Mouse (Mus musculus): ENCODE measurements around the gene Thtpa. TPM values are rescaled to one million over a fixed set of nuclear protein-coding genes. Genes with fewer than 3 reads are reported as not detected.

The Thtpa gene
- polyA plus RNA-seq, 1 experiment from 2014 or later, result 19.0 TPM

DNA sequence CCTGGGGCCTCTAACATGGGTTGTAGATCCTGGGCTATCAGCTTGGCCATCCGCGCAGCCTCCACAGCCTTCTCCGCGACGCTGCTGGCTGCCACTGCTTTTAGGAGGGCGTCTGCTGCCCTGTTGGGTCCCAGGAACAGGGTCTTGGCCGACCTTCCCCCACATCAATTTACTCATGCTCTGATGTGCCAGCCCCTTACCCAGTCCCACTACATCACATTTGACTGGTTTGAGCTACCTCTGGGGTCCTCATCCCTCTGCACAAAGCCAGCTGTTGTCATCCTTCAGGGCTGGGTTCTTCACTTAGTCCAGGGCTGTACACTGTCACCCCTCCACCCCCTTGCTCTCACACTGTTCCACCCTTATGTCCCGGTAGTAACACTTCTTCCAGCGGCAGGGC is 15.5 kb downstream of the Thtpa start:
- peaks cover 43% of the 10 kb centered on the region for H3K4me1 ChIP-seq (replicated peaks)
- no peak overlapping the region for H3K4me3 ChIP-seq (replicated peaks)
- no peak overlapping the region for H3K9ac ChIP-seq
- 35% methylated on average over 9 of the region's 9 CpGs for WGBS
- peaks cover 20% of the 10 kb centered on the region for H3K27me3 ChIP-seq (replicated peaks)
- H3K4me2 ChIP-seq (replicated peaks), result no peak overlapping the region
- H3K27ac ChIP-seq, result no peak overlapping the region
- no peak for ATAC-seq
- H3K36me3 ChIP-seq, result no peaks in the 10 kb centered on the region
- H3K9me3 ChIP-seq, result no peaks in the 10 kb centered on the region

GRCm38 (mm10) chr14:55111720-55112119 is 17.1 kb downstream of the Thtpa start:
- Histone ChIP-seq H3K4me2 (replicated peaks) (no peak overlapping the region), H3K36me3 (no peaks in the 10 kb centered on the region), H3K4me1 (replicated peaks) (peaks cover 49% of the 10 kb centered on the region), H3K9me3 (no peaks in the 10 kb centered on the region), H3K4me3 (replicated peaks) (no peak overlapping the region), H3K27ac (no peak overlapping the region), H3K27me3 (replicated peaks) (peaks cover 30% of the 10 kb centered on the region), H3K9ac (no peak overlapping the region)
- ATAC-seq, result no peak
- WGBS, result 67% methylated on average over 2 of the region's 2 CpGs

DNA sequence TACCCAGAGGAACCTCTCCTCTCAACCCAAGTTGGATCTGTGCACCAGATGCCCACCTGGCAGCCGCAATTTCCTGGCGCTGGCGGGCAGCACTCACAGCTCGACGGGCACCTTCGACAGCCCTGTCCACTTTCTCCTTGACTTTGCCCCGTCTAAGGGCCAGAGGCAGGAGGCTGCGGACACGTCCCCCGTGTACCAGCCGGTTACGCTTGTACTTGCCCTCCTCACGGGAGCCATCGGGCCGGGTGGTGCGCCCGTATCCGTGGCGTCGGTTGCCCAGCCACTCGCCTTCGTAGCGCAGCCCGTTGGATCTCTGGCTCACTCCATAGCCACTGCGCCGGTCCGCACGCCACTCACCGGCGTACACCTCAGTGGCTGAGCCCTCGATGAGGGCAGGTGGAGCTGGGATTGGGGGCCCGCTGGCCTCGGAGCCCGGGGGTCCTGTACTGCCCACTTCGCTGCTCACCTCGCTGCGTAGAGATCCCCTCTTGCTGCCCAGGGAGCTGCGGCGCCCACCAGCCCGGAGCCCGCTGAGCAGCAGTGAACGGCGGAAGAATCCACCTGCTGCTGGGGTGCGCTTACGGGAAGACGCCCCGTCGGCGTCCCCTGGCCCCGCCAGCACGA is 18.9 kb downstream of the Thtpa start:
- Histone ChIP-seq H3K27me3 (replicated peaks) (peaks cover 40% of the 10 kb centered on the region), H3K4me1 (replicated peaks) (peaks cover 38% of the 10 kb centered on the region), H3K9me3 (no peaks in the 10 kb centered on the region), H3K4me3 (replicated peaks) (peak overlapping the region; percentile 21; the same call in 1 of the 2 replicates), H3K36me3 (no peaks in the 10 kb centered on the region), H3K9ac (0 out of 2 replicates have a peak overlapping the region, but pooled peaks have one; percentile 5), H3K27ac (no peak overlapping the region), H3K4me2 (replicated peaks) (peak overlapping the region; percentile 99)
- no peak for ATAC-seq
- 64% methylated on average over 51 of the region's 51 CpGs for WGBS

GRCm38 (mm10) chr14:55113975-55114645 is 19.5 kb downstream of the Thtpa start:
- Histone ChIP-seq H3K27ac (no peak overlapping the region), H3K27me3 (replicated peaks) (peaks cover 40% of the 10 kb centered on the region), H3K4me1 (replicated peaks) (peaks cover 33% of the 10 kb centered on the region), H3K4me2 (replicated peaks) (peak overlapping the region; percentile 99), H3K36me3 (no peaks in the 10 kb centered on the region), H3K4me3 (replicated peaks) (peak overlapping the region; percentile 61), H3K9me3 (no peaks in the 10 kb centered on the region), H3K9ac (peak overlapping the region; percentile 61; the same call in 1 of the 2 replicates)
- peak; percentile 3 for ATAC-seq
- 8% methylated on average over 26 of the region's 26 CpGs for whole genome bisulfite sequencing

GRCm38 (mm10) chr14:55114759-55115701 is 20.4 kb downstream of the Thtpa start:
- Histone ChIP-seq H3K9ac (peak overlapping the region; percentile 61), H3K36me3 (no peaks in the 10 kb centered on the region), H3K4me3 (replicated peaks) (peak overlapping the region; percentile 61), H3K4me2 (replicated peaks) (peak overlapping the region; percentile 99), H3K4me1 (replicated peaks) (peaks cover 27% of the 10 kb centered on the region), H3K9me3 (no peaks in the 10 kb centered on the region), H3K27me3 (replicated peaks) (peaks cover 40% of the 10 kb centered on the region), H3K27ac (no peak overlapping the region; the same call in 1 of the 2 replicates)
- WGBS, result under 1% methylated on average over 76 of the region's 78 CpGs
- peak; percentile 72 for ATAC-seq

GRCm38 (mm10) chr14:55115846-55116245 is 21.3 kb downstream of the Thtpa start:
- Histone ChIP-seq H3K36me3 (no peaks in the 10 kb centered on the region), H3K9me3 (no peaks in the 10 kb centered on the region), H3K4me2 (replicated peaks) (peak overlapping the region; percentile 99), H3K9ac (no peak overlapping the region), H3K4me1 (replicated peaks) (peaks cover 27% of the 10 kb centered on the region), H3K4me3 (replicated peaks) (peak overlapping the region; percentile 61), H3K27ac (no peak overlapping the region), H3K27me3 (replicated peaks) (peaks cover 40% of the 10 kb centered on the region)
- WGBS, result 2% methylated on average over 8 of the region's 8 CpGs
- ATAC-seq, result no peak

- H3K27me3 ChIP-seq (replicated peaks), result peaks cover 39% of the 10 kb centered on the region
- H3K27ac ChIP-seq, result no peak within 1 kb of the TSS
- H3K9me3 ChIP-seq, result no peaks in the 10 kb centered on the region
- H3K36me3 ChIP-seq, result no peaks in the 10 kb centered on the region
- no peak for ATAC-seq
- 7% methylated on average over 21 of the region's 21 CpGs for WGBS
- peak within 1 kb of the TSS; percentile 99 for H3K4me2 ChIP-seq (replicated peaks)
- H3K4me1 ChIP-seq (replicated peaks), result peaks cover 27% of the 10 kb centered on the region
- no peak within 1 kb of the TSS for H3K9ac ChIP-seq
- peak within 1 kb of the TSS; percentile 61 for H3K4me3 ChIP-seq (replicated peaks)
Measured at GRCm38 (mm10) chr14:55116425-55117200, 22.0 kb downstream of the Thtpa start, which contains the start of gene Jph4. Gene Jph4, minus strand, starts transcription at chr14:55116935.

DNA sequence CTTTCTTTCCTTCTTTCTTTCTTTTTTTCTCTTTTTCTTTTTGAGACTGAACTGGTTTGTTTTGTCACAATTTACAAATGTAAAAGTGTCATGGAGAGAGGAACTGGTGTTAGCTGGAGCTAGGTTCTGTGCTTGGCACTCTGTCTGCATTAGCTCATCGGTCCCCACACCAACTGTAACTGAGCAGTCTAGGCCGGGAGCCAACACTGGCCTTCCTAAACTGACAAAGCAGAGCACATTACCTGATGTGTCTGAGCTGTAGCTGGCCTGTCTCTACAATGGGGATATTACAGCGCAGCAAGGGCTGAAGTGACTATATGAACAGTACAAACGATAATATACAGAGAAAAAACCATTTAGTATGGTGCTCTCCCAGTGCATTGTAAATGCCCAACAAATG is 24.3 kb downstream of the Thtpa start:
- no peak for ATAC-seq
- 81% methylated on average over 4 of the region's 4 CpGs for WGBS

DNA sequence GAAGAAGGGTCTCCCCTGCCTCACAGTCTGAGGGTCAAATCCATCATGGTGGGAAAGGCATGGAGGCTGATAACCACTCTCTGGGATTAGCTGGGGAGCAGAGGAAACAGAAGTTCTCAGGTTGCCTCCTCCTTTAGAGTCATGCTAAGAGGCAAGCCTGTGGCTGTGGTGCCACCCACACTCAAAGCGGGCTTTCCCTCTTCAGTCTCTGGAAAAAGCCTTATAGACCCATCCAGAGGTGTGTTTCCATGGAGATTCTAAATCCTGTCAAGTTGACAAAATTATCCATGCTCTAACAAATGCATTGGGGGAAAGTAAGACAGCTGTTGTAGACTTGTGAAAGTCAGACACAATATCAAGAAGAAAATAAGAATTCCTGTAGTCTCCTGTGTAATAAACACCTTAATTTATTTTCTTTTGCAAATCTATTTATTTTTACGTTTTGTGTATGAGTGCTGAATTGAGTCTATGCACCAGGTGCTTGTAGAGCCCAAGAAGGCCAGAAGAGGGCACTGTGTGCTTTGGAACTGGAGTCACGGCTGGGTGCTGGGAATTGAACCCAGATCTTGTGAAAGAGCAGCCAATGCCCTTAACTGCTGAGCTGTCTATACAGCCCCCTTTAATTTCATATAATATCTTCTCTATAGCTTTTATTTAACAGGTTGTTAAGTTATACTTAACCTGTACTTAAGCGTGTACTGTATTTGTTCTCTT is 25.0 kb downstream of the Thtpa start:
- no peak for ATAC-seq
- Histone ChIP-seq H3K4me2 (replicated peaks) (no peak overlapping the region), H3K27me3 (replicated peaks) (peaks cover 22% of the 10 kb centered on the region), H3K9ac (no peak overlapping the region), H3K4me1 (replicated peaks) (peaks cover 19% of the 10 kb centered on the region), H3K9me3 (no peaks in the 10 kb centered on the region), H3K27ac (no peak overlapping the region), H3K36me3 (no peaks in the 10 kb centered on the region), H3K4me3 (replicated peaks) (no peak overlapping the region)
- 77% methylated on average over 4 of the region's 4 CpGs for WGBS

More for the DNA sequence above, 24.3 kb downstream of the Thtpa start:
- no peak overlapping the region for H3K4me3 ChIP-seq (replicated peaks)
- peaks cover 28% of the 10 kb centered on the region for H3K27me3 ChIP-seq (replicated peaks)
- no peaks in the 10 kb centered on the region for H3K36me3 ChIP-seq
- H3K4me2 ChIP-seq (replicated peaks), result no peak overlapping the region
- H3K4me1 ChIP-seq (replicated peaks), result peaks cover 26% of the 10 kb centered on the region
- H3K9me3 ChIP-seq, result no peaks in the 10 kb centered on the region
- H3K9ac ChIP-seq, result no peak overlapping the region
- H3K27ac ChIP-seq, result no peak overlapping the region

DNA sequence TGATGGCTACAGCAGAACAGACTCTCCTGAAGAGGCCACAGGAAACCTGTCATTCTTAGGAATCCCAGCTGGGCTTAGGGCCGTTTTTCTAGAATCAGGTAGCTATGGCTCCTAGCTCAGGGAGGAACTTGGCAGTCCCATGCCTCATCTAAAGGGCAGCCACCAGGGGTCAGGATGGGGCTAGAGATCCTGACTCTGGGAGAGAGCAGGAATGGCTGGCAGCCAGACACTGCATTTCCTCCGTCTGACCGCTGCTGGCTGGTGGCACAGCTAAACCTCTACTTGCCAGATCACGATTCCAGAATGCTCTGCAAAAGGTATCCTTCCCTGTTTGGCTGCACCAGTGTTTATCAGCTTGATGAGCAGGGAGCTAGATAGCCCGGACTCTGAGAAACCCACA is 27.4 kb downstream of the Thtpa start:
- no peaks in the 10 kb centered on the region for H3K36me3 ChIP-seq
- no peak overlapping the region for H3K4me3 ChIP-seq (replicated peaks)
- H3K4me2 ChIP-seq (replicated peaks), result peak overlapping the region; percentile 12
- H3K27me3 ChIP-seq (replicated peaks), result peaks cover 7% of the 10 kb centered on the region; the same call in 1 of the 2 replicates
- H3K9ac ChIP-seq, result no peak overlapping the region
- H3K9me3 ChIP-seq, result no peaks in the 10 kb centered on the region
- ATAC-seq, result peak; percentile 91
- no peak overlapping the region for H3K27ac ChIP-seq
- 0 out of 2 replicates have a peak, but pooled peaks cover 2% of the 10 kb centered on the region for H3K4me1 ChIP-seq (replicated peaks)
- 5% methylated on average over 5 of the region's 5 CpGs for WGBS

DNA sequence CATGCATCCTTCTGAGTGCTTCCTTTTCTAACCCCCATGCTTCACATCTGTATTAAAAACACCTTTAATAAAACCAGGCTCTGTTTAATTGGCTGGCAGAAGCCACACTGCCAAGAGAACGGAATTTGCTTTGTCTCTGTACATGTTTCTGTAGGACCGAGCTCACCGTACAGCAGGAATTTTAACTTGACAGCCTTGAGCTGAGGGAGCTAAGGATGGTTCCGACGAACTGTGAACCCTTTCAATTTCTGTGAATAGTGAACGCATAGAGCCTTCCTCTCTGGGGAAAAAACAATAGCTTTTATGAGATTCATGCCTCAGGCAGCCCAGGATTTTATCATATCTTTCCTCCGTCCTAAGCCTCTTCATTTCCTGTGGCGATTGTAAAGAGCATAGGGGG is 27.8 kb downstream of the Thtpa start:
- WGBS, result 41% methylated on average over 8 of the region's 8 CpGs
- H3K36me3 ChIP-seq, result no peaks in the 10 kb centered on the region
- ATAC-seq, result no peak; the same call in 1 of the 2 replicates
- no peak overlapping the region for H3K4me3 ChIP-seq (replicated peaks)
- no peaks in the 10 kb centered on the region for H3K9me3 ChIP-seq
- H3K27me3 ChIP-seq (replicated peaks), result 0 out of 2 replicates have a peak, but pooled peaks cover 3% of the 10 kb centered on the region
- H3K9ac ChIP-seq, result no peak overlapping the region
- 0 out of 2 replicates have a peak, but pooled peaks cover 2% of the 10 kb centered on the region for H3K4me1 ChIP-seq (replicated peaks)
- no peak overlapping the region for H3K27ac ChIP-seq
- peak overlapping the region; percentile 12 for H3K4me2 ChIP-seq (replicated peaks)

Data from intestine, embryonic 15.5 days (tissue).